Mouse (Mus musculus) forebrain, embryonic 15.5 days (tissue): ENCODE measurements around the gene Mettl24. TPM values are rescaled to one million over a fixed set of nuclear protein-coding genes. Genes with fewer than 3 reads are reported as not detected.
A peak's percentile ranks its signal among the peaks of the same experiment; 100 is the strongest.
"Not testable (repeated sequence)": the region's sequence is repeated elsewhere in the genome, so short reads cannot be mapped to it uniquely, and the experiment has no call there.

Experiments used
- ATAC-seq: fragments of 200-750 bp; cut with Nextera tagmentation; replicated peaks from 2 replicates; pipeline ENCODE4 v1.8.0; 2017; ENCODE audit warnings: mild to moderate bottlenecking, moderate TSS enrichment, moderate library complexity
- H3K27ac ChIP-seq: fragments of 300-500 bp; sonication (generic); replicated peaks from 2 replicates; pipeline ENCODE4 v1.5.1; 2015; ENCODE audit warnings: mild to moderate bottlenecking, inconsistent platforms
- H3K27me3 ChIP-seq: fragments of 300-500 bp; sonication (generic); 2 replicates; pipeline ENCODE4 v1.6.1; 2015; ENCODE audit warnings: inconsistent platforms
- H3K36me3 ChIP-seq: fragments of 300-500 bp; sonication (generic); 2 replicates; pipeline ENCODE4 v1.6.1; 2015; ENCODE audit warnings: mild to moderate bottlenecking, inconsistent platforms
- H3K4me1 ChIP-seq: fragments of 300-500 bp; sonication (generic); 2 replicates; pipeline ENCODE4 v1.6.1; 2015; ENCODE audit warnings: inconsistent platforms
- H3K4me2 ChIP-seq: fragments of 300-500 bp; sonication (generic); replicated peaks from 2 replicates; pipeline ENCODE4 v1.6.1; 2015; ENCODE audit warnings: mild to moderate bottlenecking, inconsistent platforms
- H3K4me3 ChIP-seq: fragments of 300-500 bp; sonication (generic); 2 replicates; pipeline ENCODE4 v1.5.1; 2015; ENCODE audit warnings: mild to moderate bottlenecking, inconsistent platforms
- H3K9ac ChIP-seq: fragments of 300-500 bp; sonication (generic); replicated peaks from 2 replicates; pipeline ENCODE4 v1.6.1; 2015; ENCODE audit warnings: mild to moderate bottlenecking, inconsistent platforms
- H3K9me3 ChIP-seq: fragments of 300-500 bp; sonication (generic); 2 replicates; pipeline ENCODE4 v1.6.1; 2016; ENCODE audit warnings: inconsistent platforms
- WGBS: fragments of 180-500 bp; shearing (Covaris S2); methylation state at CpG from one replicate; pipeline ENCODE4 v1.1.7; 2015; ENCODE audit warnings: mixed read lengths; 5-methylcytosine and 5-hydroxymethylcytosine counted together
- polyA plus RNA-seq: library from polyadenylated mRNA; unstranded; fragments of >200 nt; fragmentation: Nextera tagmentation; extraction: Ambion mirVana; gene quantifications from 2 replicates; pipeline ENCODE4 v1.2.1, GENCODE M21; 2015

Gene Mettl24
- polyA plus RNA-seq, 1 experiment from 2014 or later: 0.29 TPM

GRCm38 (mm10) chr10:40753036-40753435 is 70.0 kb downstream of the Mettl24 start:
- no peak overlapping the region for H3K27ac ChIP-seq
- 70% methylated on average over 3 of the region's 3 CpGs for whole genome bisulfite sequencing

DNA sequence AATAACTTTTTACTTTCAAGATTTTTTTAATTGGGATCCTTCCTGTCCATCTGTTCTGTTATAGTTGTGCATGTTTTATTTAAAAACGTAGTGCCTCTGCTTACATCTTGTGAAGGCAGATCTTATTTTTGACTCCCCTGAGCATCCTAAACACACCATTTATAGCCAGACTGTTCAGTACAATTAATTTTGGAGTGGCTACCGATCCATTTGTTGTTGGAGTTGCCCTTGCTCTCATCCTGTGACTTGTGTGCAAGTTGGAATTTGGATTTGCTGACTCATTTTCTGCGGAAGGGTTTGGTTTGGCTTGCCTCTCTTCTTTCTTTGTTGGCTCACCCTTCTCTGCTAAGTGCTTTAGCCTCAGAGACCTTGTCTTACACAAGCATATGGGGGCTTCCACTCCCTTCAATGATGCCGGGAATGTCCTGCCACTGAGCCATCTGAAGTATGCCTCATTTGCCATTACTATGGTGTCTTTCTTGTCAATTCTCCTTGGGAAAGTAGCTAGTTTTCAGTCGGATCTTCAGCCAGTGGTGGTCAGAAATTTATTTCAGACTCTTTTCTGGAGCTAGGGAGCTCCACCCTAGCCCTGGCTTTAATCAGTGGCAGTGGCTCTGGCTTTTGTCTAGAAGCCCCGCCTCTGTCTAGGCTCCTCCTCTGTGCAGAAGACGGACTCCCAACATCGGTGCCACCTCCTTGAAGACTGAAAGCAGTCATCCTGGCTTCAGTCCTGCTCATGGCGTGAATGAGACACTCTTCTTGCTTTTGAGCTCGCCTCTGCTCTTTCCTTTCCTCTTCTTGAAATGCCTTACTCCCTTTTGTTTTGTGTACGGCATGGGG is 75.3 kb downstream of the Mettl24 start:
- no peaks in the 10 kb centered on the region for H3K36me3 ChIP-seq
- H3K4me1 ChIP-seq: peaks cover 16% of the 10 kb centered on the region
- no peak for ATAC-seq
- no peak overlapping the region for H3K9ac ChIP-seq
- no peak overlapping the region; the same call in 1 of the 2 replicates for H3K27ac ChIP-seq
- H3K9me3 ChIP-seq: no peaks in the 10 kb centered on the region
- no peaks in the 10 kb centered on the region for H3K27me3 ChIP-seq
- WGBS: 73% methylated on average over 11 of the region's 11 CpGs
- H3K4me2 ChIP-seq: no peak overlapping the region
- H3K4me3 ChIP-seq: no peak overlapping the region

More at GRCm38 (mm10) chr10:40753036-40753435, 70.0 kb downstream of the Mettl24 start:
- no peak for ATAC-seq
- no peak overlapping the region for H3K9ac ChIP-seq
- H3K4me2 ChIP-seq: no peak overlapping the region
- H3K4me1 ChIP-seq: peaks cover 8% of the 10 kb centered on the region; the same call in 1 of the 2 replicates
- no peaks in the 10 kb centered on the region for H3K36me3 ChIP-seq
- no peaks in the 10 kb centered on the region for H3K9me3 ChIP-seq
- no peak overlapping the region for H3K4me3 ChIP-seq
- no peaks in the 10 kb centered on the region for H3K27me3 ChIP-seq

GRCm38 (mm10) chr10:40759391-40760194 is 76.5 kb downstream of the Mettl24 start:
- 95% methylated on average over 23 of the region's 23 CpGs for WGBS
- H3K4me1 ChIP-seq: peaks cover 18% of the 10 kb centered on the region
- not testable (repeated sequence) for H3K27me3 ChIP-seq, H3K9me3 ChIP-seq, H3K36me3 ChIP-seq, H3K4me3 ChIP-seq, H3K4me2 ChIP-seq, H3K9ac ChIP-seq, H3K27ac ChIP-seq, ATAC-seq

DNA sequence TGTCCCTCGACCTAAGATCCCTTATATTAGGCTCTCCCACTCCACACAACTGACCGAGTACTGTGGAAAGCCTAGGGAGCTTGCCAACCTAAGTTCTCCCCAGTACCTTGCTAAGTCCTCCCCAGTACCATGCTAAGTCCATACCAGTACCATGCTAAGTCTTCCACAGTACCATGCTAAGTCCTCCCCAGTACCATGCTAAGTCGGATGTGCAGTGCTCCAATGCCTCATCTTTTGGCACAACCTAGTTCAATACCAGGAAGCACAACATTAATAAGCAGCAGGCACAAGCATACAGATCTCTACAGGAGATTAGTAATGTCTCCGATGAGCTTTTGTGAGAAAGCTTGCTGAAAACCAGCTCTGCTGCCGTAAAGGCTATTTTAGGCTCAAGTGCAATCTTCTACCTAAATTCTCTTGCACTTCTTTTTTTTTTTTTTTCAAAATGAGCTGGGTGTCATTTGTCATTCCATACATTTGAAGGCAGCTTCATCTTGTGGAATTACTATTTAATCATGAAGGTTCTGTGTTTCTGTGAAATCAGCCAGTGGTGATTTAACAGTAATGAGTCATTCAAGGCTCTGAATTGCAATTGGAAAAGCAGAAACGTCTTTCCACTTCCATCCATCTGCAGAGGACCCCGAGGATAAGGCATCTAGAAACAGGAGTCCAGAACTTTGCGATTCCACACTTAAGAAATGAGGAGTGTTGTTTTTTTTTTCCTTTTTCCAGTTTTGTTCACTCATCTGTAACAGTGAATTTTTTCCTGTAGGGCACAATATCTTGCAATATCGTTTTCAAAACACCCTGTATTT is 77.3 kb downstream of the Mettl24 start:
- H3K4me3 ChIP-seq: no peak overlapping the region
- no peaks in the 10 kb centered on the region for H3K9me3 ChIP-seq
- ATAC-seq: no peak
- no peaks in the 10 kb centered on the region for H3K36me3 ChIP-seq
- no peak overlapping the region for H3K4me2 ChIP-seq
- peaks cover 18% of the 10 kb centered on the region for H3K4me1 ChIP-seq
- H3K9ac ChIP-seq: no peak overlapping the region
- H3K27ac ChIP-seq: no peak overlapping the region
- 87% methylated on average over 9 of the region's 9 CpGs for WGBS
- H3K27me3 ChIP-seq: no peaks in the 10 kb centered on the region

DNA sequence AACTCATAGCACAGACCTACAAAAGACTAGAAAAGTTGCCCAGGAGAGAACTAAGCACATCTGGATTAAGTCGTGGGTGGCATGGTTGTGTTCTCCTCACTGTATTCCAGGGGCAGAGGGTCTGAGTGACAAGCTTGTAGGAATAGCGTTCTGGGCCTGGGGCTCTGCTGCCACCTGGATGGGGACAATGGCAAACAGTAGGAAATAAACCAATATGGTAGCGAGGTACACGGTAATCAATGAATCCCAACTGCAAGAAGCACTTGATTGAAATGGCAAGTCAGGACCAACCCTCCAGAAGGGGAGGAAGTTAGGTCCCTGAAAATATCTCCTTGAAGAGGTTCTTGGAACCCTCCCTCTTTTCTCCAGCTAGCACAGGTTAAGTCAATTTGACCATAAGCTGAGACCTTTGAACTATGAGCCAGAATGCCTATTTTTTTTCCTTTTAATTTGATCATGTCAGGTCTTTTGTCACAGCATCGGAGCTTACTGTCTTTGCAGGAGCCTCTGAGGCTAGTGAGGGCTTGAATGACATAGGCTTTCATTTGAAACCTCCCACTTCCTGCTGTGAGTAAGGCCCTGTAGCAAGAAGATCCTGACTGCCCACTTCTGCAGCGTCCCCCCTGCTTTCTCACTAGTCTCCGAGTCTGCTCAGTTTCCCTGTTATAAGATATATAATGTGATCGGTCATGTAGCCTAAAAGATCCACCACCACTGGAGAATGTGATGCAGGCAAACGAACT is 78.1 kb downstream of the Mettl24 start:
- no peak overlapping the region for H3K4me3 ChIP-seq
- no peaks in the 10 kb centered on the region for H3K36me3 ChIP-seq
- no peak overlapping the region for H3K9ac ChIP-seq
- no peak for ATAC-seq
- peaks cover 18% of the 10 kb centered on the region for H3K4me1 ChIP-seq
- WGBS: 71% methylated on average over 9 of the region's 9 CpGs
- H3K9me3 ChIP-seq: no peaks in the 10 kb centered on the region
- H3K27me3 ChIP-seq: no peaks in the 10 kb centered on the region
- H3K27ac ChIP-seq: no peak overlapping the region
- no peak overlapping the region for H3K4me2 ChIP-seq

DNA sequence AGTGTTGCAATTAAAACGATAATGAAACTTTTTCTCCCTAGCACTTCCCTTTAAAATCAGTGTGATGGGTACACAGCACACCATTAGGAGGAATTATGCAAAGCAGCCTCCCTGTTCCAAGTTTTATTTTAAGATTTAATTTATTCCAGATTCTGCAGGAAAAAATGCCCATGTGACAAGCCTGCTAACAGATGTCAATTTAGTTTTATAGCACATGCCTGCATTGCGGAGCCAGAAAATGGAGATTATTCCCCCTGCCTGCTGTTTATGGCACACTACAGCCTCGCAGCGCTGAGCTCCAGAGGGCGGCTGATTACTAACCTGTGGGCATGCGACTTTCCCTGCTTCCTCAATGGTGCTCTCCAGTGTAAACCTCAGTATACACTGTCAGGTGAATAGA is 79.5 kb downstream of the Mettl24 start:
- Histone ChIP-seq H3K27ac (peak overlapping the region; percentile 64), H3K9me3 (no peaks in the 10 kb centered on the region), H3K4me1 (peaks cover 18% of the 10 kb centered on the region), H3K36me3 (no peaks in the 10 kb centered on the region), H3K4me2 (no peak overlapping the region), H3K4me3 (no peak overlapping the region), H3K27me3 (no peaks in the 10 kb centered on the region), H3K9ac (no peak overlapping the region)
- peak; percentile 90 for ATAC-seq
- 43% methylated on average over 6 of the region's 6 CpGs for WGBS

GRCm38 (mm10) chr10:40763084-40763720 is 80.1 kb downstream of the Mettl24 start:
- 0 out of 2 replicates have a peak, but pooled peaks have one; percentile 29 for ATAC-seq
- Histone ChIP-seq H3K4me1 (peaks cover 18% of the 10 kb centered on the region), H3K27ac (peak overlapping the region; percentile 64), H3K9ac (no peak overlapping the region), H3K36me3 (no peaks in the 10 kb centered on the region), H3K27me3 (no peaks in the 10 kb centered on the region), H3K9me3 (no peaks in the 10 kb centered on the region), H3K4me2 (no peak overlapping the region), H3K4me3 (no peak overlapping the region)
- 77% methylated on average over 5 of the region's 5 CpGs for WGBS

GRCm38 (mm10) chr10:40772266-40772665 is 89.2 kb downstream of the Mettl24 start:
- no peak overlapping the region for H3K4me3 ChIP-seq
- no peak overlapping the region for H3K9ac ChIP-seq
- no peak overlapping the region for H3K4me2 ChIP-seq
- H3K27me3 ChIP-seq: no peaks in the 10 kb centered on the region
- no peaks in the 10 kb centered on the region for H3K4me1 ChIP-seq
- H3K36me3 ChIP-seq: no peaks in the 10 kb centered on the region
- ATAC-seq: no peak
- H3K27ac ChIP-seq: no peak overlapping the region
- WGBS: 22% methylated on average over 4 of the region's 4 CpGs
- no peaks in the 10 kb centered on the region for H3K9me3 ChIP-seq

- no peak for ATAC-seq
These were observed 92.1 kb downstream of the Mettl24 start for GRCm38 (mm10) chr10:40775151-40775550.

GRCm38 (mm10) chr10:40775655-40776054 is 92.6 kb downstream of the Mettl24 start:
- Histone ChIP-seq H3K9me3 (no peaks in the 10 kb centered on the region), H3K27ac (no peak overlapping the region; the same call in 1 of the 2 replicates), H3K27me3 (no peaks in the 10 kb centered on the region), H3K4me3 (no peak overlapping the region), H3K4me1 (no peaks in the 10 kb centered on the region), H3K9ac (no peak overlapping the region), H3K4me2 (no peak overlapping the region), H3K36me3 (no peaks in the 10 kb centered on the region)
- 86% methylated on average over 4 of the region's 4 CpGs for WGBS
- ATAC-seq: no peak

More at GRCm38 (mm10) chr10:40775151-40775550, 92.1 kb downstream of the Mettl24 start:
- Histone ChIP-seq H3K9ac (no peak overlapping the region), H3K9me3 (no peaks in the 10 kb centered on the region), H3K4me3 (no peak overlapping the region), H3K27me3 (no peaks in the 10 kb centered on the region), H3K27ac (no peak overlapping the region; the same call in 1 of the 2 replicates), H3K4me2 (no peak overlapping the region), H3K36me3 (no peaks in the 10 kb centered on the region), H3K4me1 (no peaks in the 10 kb centered on the region)
- 48% methylated on average over 11 of the region's 11 CpGs for WGBS

GRCm38 (mm10) chr10:40777171-40777570 is 94.1 kb downstream of the Mettl24 start:
- 86% methylated on average over 2 of the region's 2 CpGs for WGBS
- ATAC-seq: no peak
- Histone ChIP-seq H3K9ac (no peak overlapping the region), H3K4me3 (no peak overlapping the region), H3K36me3 (no peaks in the 10 kb centered on the region), H3K27me3 (no peaks in the 10 kb centered on the region), H3K4me2 (no peak overlapping the region), H3K9me3 (no peaks in the 10 kb centered on the region), H3K27ac (no peak overlapping the region), H3K4me1 (no peaks in the 10 kb centered on the region)
